Mouse (Mus musculus) cortical plate, adult 2 months (tissue): ENCODE data around the gene Mtcl1.

ENCODE experiments used
- CTCF ChIP-seq: fragments of 200-500 bp; IDR thresholded peaks from 2 replicates; pipeline ENCODE4 v1.5.1; 2011; ENCODE audit warnings: mild to moderate bottlenecking, control low read depth, low read length; ENCODE audit not compliant: insufficient read depth; ENCODE audit errors: extremely low read depth
- POLR2A ChIP-seq: fragments of 200-500 bp; IDR thresholded peaks from 2 replicates; pipeline ENCODE4 v1.6.1; 2011; ENCODE audit warnings: mild to moderate bottlenecking, low read length, control low read depth; ENCODE audit not compliant: insufficient read depth; ENCODE audit errors: extremely low read depth

DNA sequence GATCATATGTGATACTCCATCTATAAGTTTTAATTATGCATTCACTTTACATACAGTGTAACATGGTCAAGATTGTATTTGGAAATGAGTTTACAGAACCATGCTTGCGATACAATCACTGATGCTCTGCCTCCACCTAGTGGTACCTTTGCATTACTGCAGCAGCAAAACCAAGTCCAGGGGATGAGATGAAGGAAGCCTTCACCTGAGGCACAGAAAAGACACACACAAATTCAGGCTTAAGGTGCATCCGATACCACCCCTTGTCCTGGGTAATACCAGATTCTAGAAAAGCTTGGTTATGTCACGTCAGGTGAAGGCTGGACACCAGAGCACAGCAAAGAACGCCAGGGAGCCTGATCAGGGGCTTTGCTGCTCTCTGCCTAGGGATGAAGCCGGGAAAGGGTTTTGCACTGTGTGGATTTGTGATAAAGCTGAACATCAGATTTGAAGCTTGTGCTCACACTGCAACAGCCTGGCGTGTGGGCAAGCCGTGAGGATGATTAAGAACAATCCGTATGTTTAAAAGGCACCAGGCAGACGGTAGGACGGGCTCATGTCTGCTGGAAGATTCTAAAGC, 40.6 kb upstream of the Mtcl1 start:
- TF ChIP-seq CTCF (peak; percentile 99), POLR2A (no peak)
